Mouse (Mus musculus): ENCODE data around the gene Gm40193.

- no peak for TF ChIP-seq GATA1 (IDR thresholded peaks at IDR 0.05; ENCODE audit: low read length)
- no peak for TF ChIP-seq TAL1 (IDR thresholded peaks at IDR 0.05; ENCODE audit: low read length)
These were observed 44.5 kb upstream of the Gm40193 start for GRCm38 (mm10) chr11:70577201-70577600.
